Mouse (Mus musculus): ENCODE data around the gene Upk2. TPM values are rescaled to one million over a fixed set of nuclear protein-coding genes. Genes with fewer than 3 reads are reported as not detected.
"Not testable (repeated sequence)": the region's sequence is repeated elsewhere in the genome, so short reads cannot be mapped to it uniquely, and the experiment has no call there.

Upk2 gene
- polyA plus RNA-seq, 2 experiments, result not detected

GRCm38 (mm10) chr9:44412306-44412705 lies 42.5 kb downstream of the Upk2 start:
- peak overlapping the region; percentile 0; the same call in 1 of the 2 replicates for H3K27ac ChIP-seq
- H3K9me3 ChIP-seq (ENCODE audit: control insufficient read depth, low read length), result no peaks in the 10 kb centered on the region
- peak; percentile 8; the same call in 1 of the 2 replicates for ATAC-seq (ENCODE audit: insufficient read depth)
- H3K4me2 ChIP-seq (ENCODE audit: low read depth), result no peak overlapping the region
- peaks cover 5 to 31% of the 10 kb centered on the region in 2 experiments for H3K4me1 ChIP-seq (replicated peaks; ENCODE audit: control insufficient read depth in 2 of 2, insufficient read depth in 2 of 2, low read length in 1 of 2)
- peaks cover 65% of the 10 kb centered on the region for H3K36me3 ChIP-seq (replicated peaks; ENCODE audit: control insufficient read depth, insufficient read depth, low read depth)
- no peaks in the 10 kb centered on the region for H3K27me3 ChIP-seq (ENCODE audit: control insufficient read depth, insufficient read depth, low read length)
- TF ChIP-seq CTCF (IDR thresholded peaks at IDR 0.05; ENCODE audit: low read depth) (no peak), EP300 (IDR thresholded peaks at IDR 0.05; ENCODE audit: low read depth) (no peak)
- no peak overlapping the region for H3K4me3 ChIP-seq (ENCODE audit: insufficient read depth in 1 of 2, low read depth in 2 of 2, low read length in 2 of 2)
- H3K9ac ChIP-seq (replicated peaks), result no peak overlapping the region
- no peak for DNase-seq (ENCODE audit: low read depth in 3 of 3, low spot score in 3 of 3)
- 20% methylated on average over 4 of the region's 4 CpGs for WGBS (ENCODE audit: insufficient replicate concordance)

- Histone ChIP-seq H3K4me3 (ENCODE audit: insufficient read depth in 1 of 2, low read depth in 2 of 2, low read length in 2 of 2) (no peak overlapping the region), H3K4me1 (replicated peaks; ENCODE audit: control insufficient read depth in 2 of 2, insufficient read depth in 2 of 2, low read length in 1 of 2) (peaks cover 5 to 26% of the 10 kb centered on the region in 2 experiments), H3K36me3 (replicated peaks; ENCODE audit: control insufficient read depth, insufficient read depth, low read depth) (peaks cover 65% of the 10 kb centered on the region), H3K27me3 (ENCODE audit: control insufficient read depth, insufficient read depth, low read length) (no peaks in the 10 kb centered on the region), H3K9me3 (ENCODE audit: control insufficient read depth, low read length) (no peaks in the 10 kb centered on the region), H3K27ac (no peak overlapping the region; the same call in 1 of the 2 replicates), H3K9ac (replicated peaks) (no peak overlapping the region), H3K4me2 (ENCODE audit: low read depth) (no peak overlapping the region)
- TF ChIP-seq CTCF (IDR thresholded peaks at IDR 0.05; ENCODE audit: low read depth) (no peak), EP300 (IDR thresholded peaks at IDR 0.05; ENCODE audit: low read depth) (no peak)
- WGBS (ENCODE audit: insufficient replicate concordance), result 61% methylated on average over 1 of the region's 1 CpGs
- no peak for DNase-seq (ENCODE audit: low read depth in 3 of 3, low spot score in 3 of 3)
- ATAC-seq (ENCODE audit: insufficient read depth), result no peak
These were observed 43.1 kb downstream of the Upk2 start for GRCm38 (mm10) chr9:44411601-44412130.

GRCm38 (mm10) chr9:44410647-44411336 lies 44.0 kb downstream of the Upk2 start:
- TF ChIP-seq CTCF (IDR thresholded peaks at IDR 0.05; ENCODE audit: low read depth) (no peak), EP300 (IDR thresholded peaks at IDR 0.05; ENCODE audit: low read depth) (no peak)
- Histone ChIP-seq H3K4me3 (ENCODE audit: insufficient read depth in 1 of 2, low read depth in 2 of 2, low read length in 2 of 2) (no peak overlapping the region), H3K9me3 (ENCODE audit: control insufficient read depth, low read length) (no peaks in the 10 kb centered on the region), H3K27ac (no peak overlapping the region; the same call in 1 of the 2 replicates), H3K27me3 (ENCODE audit: control insufficient read depth, insufficient read depth, low read length) (no peaks in the 10 kb centered on the region), H3K9ac (replicated peaks) (no peak overlapping the region), H3K36me3 (replicated peaks; ENCODE audit: control insufficient read depth, insufficient read depth, low read depth) (peaks cover 61% of the 10 kb centered on the region), H3K4me2 (ENCODE audit: low read depth) (no peak overlapping the region), H3K4me1 (replicated peaks; ENCODE audit: control insufficient read depth in 2 of 2, insufficient read depth in 2 of 2, low read length in 1 of 2) (peaks cover 10 to 28% of the 10 kb centered on the region in 2 experiments)
- whole genome bisulfite sequencing (ENCODE audit: insufficient replicate concordance), result 68% methylated on average over 2 of the region's 2 CpGs
- DNase-seq (ENCODE audit: low read depth in 3 of 3, low spot score in 3 of 3) (no peak), ATAC-seq (ENCODE audit: insufficient read depth) (no peak)

GRCm38 (mm10) chr9:44408693-44409092 lies 46.1 kb downstream of the Upk2 start:
- Histone ChIP-seq H3K27ac (peak overlapping the region; percentile 22; the same call in 1 of the 2 replicates), H3K4me1 (replicated peaks; ENCODE audit: control insufficient read depth in 2 of 2, insufficient read depth in 2 of 2, low read length in 1 of 2) (peaks cover 10 to 34% of the 10 kb centered on the region in 2 experiments)
- WGBS (ENCODE audit: insufficient replicate concordance), result 52% methylated on average over 9 of the region's 9 CpGs

GRCm38 (mm10) chr9:44407752-44408097 lies 47.1 kb downstream of the Upk2 start:
- ATAC-seq (ENCODE audit: insufficient read depth), result no peak; the same call in 1 of the 2 replicates
- Histone ChIP-seq H3K27me3 (ENCODE audit: control insufficient read depth, insufficient read depth, low read length) (no peaks in the 10 kb centered on the region), H3K4me2 (ENCODE audit: low read depth) (peak overlapping the region; percentile 95), H3K27ac (peak overlapping the region; percentile 73), H3K9me3 (ENCODE audit: control insufficient read depth, low read length) (no peaks in the 10 kb centered on the region), H3K4me1 (replicated peaks; ENCODE audit: control insufficient read depth in 2 of 2, insufficient read depth in 2 of 2, low read length in 1 of 2) (peaks cover 10 to 34% of the 10 kb centered on the region in 2 experiments), H3K9ac (replicated peaks) (peak overlapping the region; percentile 79), H3K36me3 (replicated peaks; ENCODE audit: control insufficient read depth, insufficient read depth, low read depth) (peaks cover 50% of the 10 kb centered on the region), H3K4me3 (ENCODE audit: insufficient read depth in 1 of 2, low read depth in 2 of 2, low read length in 2 of 2) (peak overlapping the region; percentile 72 to 98)
- WGBS (ENCODE audit: insufficient replicate concordance), result 0% methylated on average over 24 of the region's 24 CpGs
- no peak for TF ChIP-seq EP300 (IDR thresholded peaks at IDR 0.05; ENCODE audit: low read depth)
- no peak for TF ChIP-seq CTCF (IDR thresholded peaks at IDR 0.05; ENCODE audit: low read depth)
- no peak for DNase-seq (ENCODE audit: low read depth in 3 of 3, low spot score in 3 of 3)

More at GRCm38 (mm10) chr9:44408693-44409092, 46.1 kb downstream of the Upk2 start:
- H3K4me3 ChIP-seq (ENCODE audit: insufficient read depth in 1 of 2, low read depth in 2 of 2, low read length in 2 of 2), result peak overlapping the region; percentile 72 to 98
- H3K9me3 ChIP-seq (ENCODE audit: control insufficient read depth, low read length); DNase-seq (ENCODE audit: low read depth in 3 of 3, low spot score in 3 of 3); ATAC-seq (ENCODE audit: insufficient read depth); H3K27me3 ChIP-seq (ENCODE audit: control insufficient read depth, insufficient read depth, low read length): not testable (repeated sequence)
- H3K36me3 ChIP-seq (replicated peaks; ENCODE audit: control insufficient read depth, insufficient read depth, low read depth), result peaks cover 50% of the 10 kb centered on the region
- peak overlapping the region; percentile 79 for H3K9ac ChIP-seq (replicated peaks)
- peak overlapping the region; percentile 95 for H3K4me2 ChIP-seq (ENCODE audit: low read depth)
